Mouse (Mus musculus) thymus, postnatal 10 days (tissue): Measurements from ENCODE around the gene Tsg101.

Source experiments
- DNase-seq, 2 experiments: peaks; one replicate each; pipeline ENCODE4 v3.0.0; 2021; ENCODE audit warnings: low spot score in 2 of 2

Gene Tsg101

GRCm38 (mm10) chr7:46876841-46877240 lies 42.9 kb downstream of the Tsg101 start:
- DNase-seq = no peak

GRCm38 (mm10) chr7:46871988-46872387 lies 47.8 kb downstream of the Tsg101 start:
- DNase-seq = no peak

- DNase-seq = no peak
Measured at GRCm38 (mm10) chr7:46860996-46861395, 58.8 kb downstream of the Tsg101 start, which contains the start of gene Ldhc. Gene Ldhc (plus strand): TSS chr7:46861203.

GRCm38 (mm10) chr7:46859031-46859430 lies 60.7 kb downstream of the Tsg101 start:
- no peak for DNase-seq

- no peak for DNase-seq
Measured at GRCm38 (mm10) chr7:46857436-46857835, 62.3 kb downstream of the Tsg101 start.

- DNase-seq = no peak
Measured at GRCm38 (mm10) chr7:46855866-46856560, 63.8 kb downstream of the Tsg101 start.

GRCm38 (mm10) chr7:46853365-46853764 lies 66.4 kb downstream of the Tsg101 start:
- DNase-seq = no peak

GRCm38 (mm10) chr7:46852666-46853065 lies 67.1 kb downstream of the Tsg101 start:
- DNase-seq = no peak

GRCm38 (mm10) chr7:46851026-46851425 lies 68.7 kb downstream of the Tsg101 start:
- DNase-seq = no peak

- DNase-seq = no peak
Measured at GRCm38 (mm10) chr7:46849287-46849686, 70.5 kb downstream of the Tsg101 start.

GRCm38 (mm10) chr7:46846486-46847244 lies 73.1 kb downstream of the Tsg101 start:
- DNase-seq = peak; percentile 70 to 78

GRCm38 (mm10) chr7:46845978-46846485 lies 73.7 kb downstream of the Tsg101 start:
- peak in 1 of 2 experiments; percentile 52 for DNase-seq

GRCm38 (mm10) chr7:46845211-46845977 lies 74.4 kb downstream of the Tsg101 start:
- DNase-seq = peak; percentile 85 to 92

GRCm38 (mm10) chr7:46843576-46843975 lies 76.2 kb downstream of the Tsg101 start:
- DNase-seq = no peak

- DNase-seq = no peak
Measured at GRCm38 (mm10) chr7:46842278-46842677, 77.5 kb downstream of the Tsg101 start.

GRCm38 (mm10) chr7:46840787-46841525 lies 78.8 kb downstream of the Tsg101 start, which contains the start of gene Ldha:
Gene Ldha (plus strand): TSS chr7:46841475.
- no peak for DNase-seq

- no peak for DNase-seq
Measured at GRCm38 (mm10) chr7:46840326-46840725, 79.4 kb downstream of the Tsg101 start.

- no peak for DNase-seq
Measured at GRCm38 (mm10) chr7:46839861-46840260, 79.9 kb downstream of the Tsg101 start.

GRCm38 (mm10) chr7:46839446-46839845 lies 80.3 kb downstream of the Tsg101 start:
- DNase-seq = no peak
